Mouse (Mus musculus) urinary bladder, postnatal 36 days (tissue): ENCODE data around the gene Tprg.
A peak's percentile ranks its signal among the peaks of the same experiment; 100 is the strongest.

Experiments used
- DNase-seq, 2 experiments: peaks; one replicate each; pipeline ENCODE4 v3.0.0; 2022; ENCODE audit warnings: low spot score in 2 of 2, mixed read lengths in 1 of 2

The Tprg gene

GRCm38 (mm10) chr16:25333279-25334219 is 46.9 kb downstream of the Tprg start:
- no peak for DNase-seq

- no peak for DNase-seq
Observed at GRCm38 (mm10) chr16:25335058-25335703, 48.6 kb downstream of the Tprg start.

- DNase-seq = peak; percentile 58 to 66
Observed at GRCm38 (mm10) chr16:25349626-25350025, 63.0 kb downstream of the Tprg start.

- DNase-seq = no peak
Observed at GRCm38 (mm10) chr16:25367834-25368233, 81.2 kb downstream of the Tprg start.

- peak in 1 of 2 experiments; percentile 8 for DNase-seq
Observed at GRCm38 (mm10) chr16:25369984-25370412, 83.4 kb downstream of the Tprg start.

- DNase-seq = no peak
Observed at GRCm38 (mm10) chr16:25374121-25374520, 87.5 kb downstream of the Tprg start.

- DNase-seq = peak; percentile 15 to 23
Observed at GRCm38 (mm10) chr16:25374775-25375174, 88.2 kb downstream of the Tprg start.

- DNase-seq = peak; percentile 85 to 87
Observed at GRCm38 (mm10) chr16:25376720-25377373, 90.2 kb downstream of the Tprg start.

GRCm38 (mm10) chr16:25377695-25378094 is 91.1 kb downstream of the Tprg start:
- DNase-seq = no peak

GRCm38 (mm10) chr16:25385498-25386192 is 99.0 kb downstream of the Tprg start:
- DNase-seq = peak; percentile 46 to 53

GRCm38 (mm10) chr16:25394676-25395075 is 108.1 kb downstream of the Tprg start:
- no peak for DNase-seq

GRCm38 (mm10) chr16:25404156-25404555 is 117.5 kb downstream of the Tprg start:
- DNase-seq = no peak

GRCm38 (mm10) chr16:25407204-25407886 is 120.7 kb downstream of the Tprg start:
- peak in 1 of 2 experiments; percentile 10 for DNase-seq

GRCm38 (mm10) chr16:25408032-25408431 is 121.4 kb downstream of the Tprg start:
- no peak for DNase-seq

- DNase-seq = no peak
Observed at GRCm38 (mm10) chr16:25411307-25411706, 124.7 kb downstream of the Tprg start.

- no peak for DNase-seq
Observed at GRCm38 (mm10) chr16:25413885-25414284, 127.3 kb downstream of the Tprg start.

GRCm38 (mm10) chr16:25415186-25415585 is 128.6 kb downstream of the Tprg start:
- no peak for DNase-seq

GRCm38 (mm10) chr16:25417875-25418630 is 131.4 kb downstream of the Tprg start:
- no peak for DNase-seq

- DNase-seq = no peak
Observed at GRCm38 (mm10) chr16:25422997-25423396, 136.4 kb downstream of the Tprg start.

- DNase-seq = no peak
Observed at GRCm38 (mm10) chr16:25424001-25424400, 137.4 kb downstream of the Tprg start.
